Mouse (Mus musculus) embryonic stem cell, embryonic (primary cell): ENCODE measurements around the gene Acer1.

ENCODE experiments used
- CTCF ChIA-PET, 4 experiments: fragments of 300-600 bp in 2 of 4; fragments of 350-600 bp in 2 of 4; sonication (Branson Sonifier 250); formaldehyde crosslinking; loops; one replicate each; lab custom pipeline; 2022; ENCODE audit warnings: inconsistent platforms in 2 of 4; lab: Charles Lee
- POLR2A ChIA-PET, 4 experiments: fragments of 300-600 bp in 2 of 4; fragments of 350-600 bp in 2 of 4; sonication (Branson Sonifier 250); formaldehyde crosslinking; loops; one replicate each; lab custom pipeline; 2022; ENCODE audit warnings: antibody characterized with exemption in 4 of 4, inconsistent platforms in 1 of 4; lab: Charles Lee

The Acer1 gene

GRCm38 (mm10) chr17:56936731-56937130, 45.2 kb downstream of the Acer1 start:
- ChIA-PET CTCF (interaction anchor here in 2 of 4 experiments (0.7 to 2.6 kb wide), 8 partner anchors 26 to 398 kb away, joined by 3 to 32 read pairs (median 4); partner anchors contain the start of gene Ranbp3 (in 1 of the 2)), POLR2A (interaction anchor here in 2 of 4 experiments (1.1 to 1.9 kb wide), 7 partner anchors 49 to 228 kb away, joined by 3 to 10 read pairs (median 7); partner anchors contain the start of genes Alkbh7 (in 1 of the 2) and Clpp (in 1 of the 2))

- POLR2A ChIA-PET = interaction anchor here (0.6 to 1.9 kb wide), 43 partner anchors 9 to 680 kb away, joined by 3 to 10 read pairs (median 3); partner anchors contain the start of genes Gm17949 (in 2 of the 4), Gtf2f1 (in 2 of the 4), Khsrp (in 2 of the 4) and Ranbp3 (in 2 of the 4)
- CTCF ChIA-PET = interaction anchor here (0.5 to 2.6 kb wide), 50 partner anchors 11 to 399 kb away, joined by 3 to 32 read pairs (median 4); partner anchors contain the start of genes 1700061G19Rik (in 1 of the 4), Clpp (in 1 of the 4), Dus3l (in 1 of the 4) and Nrtn (in 1 of the 4)
Observed at GRCm38 (mm10) chr17:56935363-56936131, 46.4 kb downstream of the Acer1 start, which contains the start of gene Mllt1. Gene Mllt1 (minus strand): TSS chr17:56935415.

- POLR2A ChIA-PET = interaction anchor here in 3 of 4 experiments (0.7 to 1.9 kb wide), 27 partner anchors 13 to 323 kb away, joined by 3 to 10 read pairs (median 4); partner anchors contain the start of genes Alkbh7 (in 2 of the 3), Dus3l (in 2 of the 3), Khsrp (in 2 of the 3) and Clpp (in 1 of the 3)
- CTCF ChIA-PET = interaction anchor here (0.5 to 2.6 kb wide), 27 partner anchors 17 to 1004 kb away, joined by 3 to 32 read pairs (median 4); partner anchors contain the start of genes Alkbh7 (in 1 of the 4), Clpp (in 1 of the 4), Dus3l (in 1 of the 4) and Rfx2 (in 1 of the 4)
Observed at GRCm38 (mm10) chr17:56934545-56935330, 47.2 kb downstream of the Acer1 start.

- ChIA-PET POLR2A (interaction anchor here in 3 of 4 experiments (0.6 to 1.2 kb wide), 3 partner anchors 64 to 225 kb away, joined by 4 to 5 read pairs (median 5); partner anchors contain the start of gene Alkbh7 (in 1 of the 3)), CTCF (interaction anchor here in 2 of 4 experiments (0.6 to 1.6 kb wide), 3 partner anchors 64 to 732 kb away, joined by 3 to 4 read pairs (median 3); partner anchors contain the start of gene Alkbh7 (in 1 of the 2))
Observed at GRCm38 (mm10) chr17:56933395-56933794, 48.5 kb downstream of the Acer1 start.

GRCm38 (mm10) chr17:56930026-56930425, 51.9 kb downstream of the Acer1 start:
- ChIA-PET POLR2A (interaction anchor here in 2 of 4 experiments (0.6 to 0.9 kb wide), 5 partner anchors 9 to 71 kb away, joined by 3 to 4 read pairs (median 4); no protein-coding TSS in a partner anchor), CTCF (interaction anchor here in 2 of 4 experiments (0.6 to 1.1 kb wide), 3 partner anchors 57 to 193 kb away, joined by 3 to 4 read pairs (median 3); no protein-coding TSS in a partner anchor)

GRCm38 (mm10) chr17:56929530-56929929, 52.4 kb downstream of the Acer1 start:
- CTCF ChIA-PET = interaction anchor here in 1 of 4 experiments (0.8 kb wide), 1 partner anchor 193 kb away, joined by 3 read pairs; no protein-coding TSS in a partner anchor
- POLR2A ChIA-PET = interaction anchor here in 2 of 4 experiments (0.6 to 0.7 kb wide), 4 partner anchors 8 to 71 kb away, joined by 3 to 4 read pairs (median 4); no protein-coding TSS in a partner anchor

GRCm38 (mm10) chr17:56929101-56929500, 52.8 kb downstream of the Acer1 start:
- POLR2A ChIA-PET = no interaction called here
- CTCF ChIA-PET = no interaction called here

GRCm38 (mm10) chr17:56925998-56926397, 55.9 kb downstream of the Acer1 start:
- POLR2A ChIA-PET = interaction anchor here in 1 of 4 experiments (1.1 kb wide), 1 partner anchor 132 kb away, joined by 3 read pairs; no protein-coding TSS in a partner anchor
- CTCF ChIA-PET = interaction anchor here in 1 of 4 experiments (0.6 kb wide), 1 partner anchor 241 kb away, joined by 3 read pairs; no protein-coding TSS in a partner anchor

- ChIA-PET CTCF (interaction anchor here in 1 of 4 experiments (1.7 kb wide), 1 partner anchor 22 kb away, joined by 6 read pairs; no protein-coding TSS in a partner anchor), POLR2A (no interaction called here)
Observed at GRCm38 (mm10) chr17:56919725-56920124, 62.2 kb downstream of the Acer1 start.

GRCm38 (mm10) chr17:56917166-56917565, 64.8 kb downstream of the Acer1 start:
- CTCF ChIA-PET = no interaction called here
- POLR2A ChIA-PET = interaction anchor here in 1 of 4 experiments (1.6 kb wide), 1 partner anchor 26 kb away, joined by 3 read pairs; no protein-coding TSS in a partner anchor

- ChIA-PET POLR2A (interaction anchor here in 2 of 4 experiments (0.5 to 1.6 kb wide), 5 partner anchors 10 to 240 kb away, joined by 3 to 4 read pairs (median 3); partner anchors contain the start of genes Mllt1 (in 1 of the 2) and Ranbp3 (in 1 of the 2)), CTCF (interaction anchor here in 2 of 4 experiments (0.7 to 1.2 kb wide), 2 partner anchors 16 to 22 kb away, joined by 3 to 4 read pairs; partner anchors contain the start of gene Mllt1 (in 1 of the 2))
Observed at GRCm38 (mm10) chr17:56913444-56913843, 68.5 kb downstream of the Acer1 start.

GRCm38 (mm10) chr17:56913023-56913422, 68.9 kb downstream of the Acer1 start:
- CTCF ChIA-PET = interaction anchor here in 1 of 4 experiments (0.7 kb wide), 1 partner anchor 22 kb away, joined by 4 read pairs; the partner anchor contains the start of gene Mllt1
- POLR2A ChIA-PET = interaction anchor here in 1 of 4 experiments (0.5 to 1.1 kb wide), 2 partner anchors 11 to 17 kb away, joined by 3 to 4 read pairs; no protein-coding TSS in a partner anchor

GRCm38 (mm10) chr17:56909764-56910163, 72.2 kb downstream of the Acer1 start:
- ChIA-PET POLR2A (interaction anchor here in 3 of 4 experiments (0.5 to 1.5 kb wide), 5 partner anchors 33 to 261 kb away, joined by 3 to 4 read pairs (median 3); no protein-coding TSS in a partner anchor), CTCF (interaction anchor here in 2 of 4 experiments (0.6 to 2.1 kb wide), 3 partner anchors 12 to 158 kb away, joined by 5 to 7 read pairs (median 5); no protein-coding TSS in a partner anchor)

- CTCF ChIA-PET = no interaction called here
Observed at GRCm38 (mm10) chr17:56907887-56908286, 74.0 kb downstream of the Acer1 start.

GRCm38 (mm10) chr17:56907096-56907495, 74.8 kb downstream of the Acer1 start:
- POLR2A ChIA-PET = interaction anchor here in 2 of 4 experiments (1.1 to 1.8 kb wide), 4 partner anchors 9 to 75 kb away, joined by 3 to 7 read pairs (median 5); no protein-coding TSS in a partner anchor
- CTCF ChIA-PET = no interaction called here

More at GRCm38 (mm10) chr17:56907887-56908286, 74.0 kb downstream of the Acer1 start:
- POLR2A ChIA-PET = no interaction called here

- POLR2A ChIA-PET = interaction anchor here in 3 of 4 experiments (0.6 to 1.8 kb wide), 6 partner anchors 9 to 582 kb away, joined by 3 to 7 read pairs (median 5); no protein-coding TSS in a partner anchor
- CTCF ChIA-PET = interaction anchor here in 1 of 4 experiments (1.1 kb wide), 1 partner anchor 98 kb away, joined by 3 read pairs; no protein-coding TSS in a partner anchor
Observed at GRCm38 (mm10) chr17:56906166-56906565, 75.8 kb downstream of the Acer1 start.
